Mouse (Mus musculus) mouse embryonic stem cell (cell line): ENCODE data around the gene Ndufc2.

Source experiments
- in situ Hi-C, 2 experiments: fragments of 300-500 bp; cut with MboI; formaldehyde crosslinking; loops; 1 replicate in 1 of 2; 3 replicates in 1 of 2; pipeline ENCODE4 v1.14.3; 2019 to 2020; ENCODE audit warnings: low sequenced_read_pairs in 2 of 2, low pct_unique_long_range_greater_than_20kb in 1 of 2, mixed read lengths in 1 of 2; ENCODE audit not compliant: unreplicated experiment in 1 of 2

Gene Ndufc2

GRCm38 (mm10) chr7:97383496-97384132 lies 16.2 kb upstream of the Ndufc2 start:
- in situ Hi-C loops = no loop called here

GRCm38 (mm10) chr7:97386106-97386805 lies 13.5 kb upstream of the Ndufc2 start:
- in situ Hi-C loops = no loop called here

GRCm38 (mm10) chr7:97386806-97387370 lies 12.9 kb upstream of the Ndufc2 start:
- in situ Hi-C loops = no loop called here

- in situ Hi-C loops = no loop called here
Observed at GRCm38 (mm10) chr7:97387561-97388147, 12.1 kb upstream of the Ndufc2 start.

GRCm38 (mm10) chr7:97388541-97388940 lies 11.3 kb upstream of the Ndufc2 start:
- in situ Hi-C loops = no loop called here

- in situ Hi-C loops = no loop called here
Observed at GRCm38 (mm10) chr7:97391293-97392078, 8.3 kb upstream of the Ndufc2 start.

GRCm38 (mm10) chr7:97392079-97392445 lies 7.7 kb upstream of the Ndufc2 start:
- in situ Hi-C loops = no loop called here

- in situ Hi-C loops = no loop called here
Observed at GRCm38 (mm10) chr7:97394375-97394774, 5.4 kb upstream of the Ndufc2 start.

GRCm38 (mm10) chr7:97398943-97399342 lies 860 bp upstream of the Ndufc2 start:
- in situ Hi-C loops = no loop called here

- in situ Hi-C loops = no loop called here
Observed at GRCm38 (mm10) chr7:97407145-97407544, 7.3 kb downstream of the Ndufc2 start.

GRCm38 (mm10) chr7:97411106-97411505 lies 11.3 kb downstream of the Ndufc2 start:
- in situ Hi-C loops = loop anchor here in 1 of 2 experiments (10.0 kb wide), 1 partner anchor 274 kb away; no protein-coding TSS in a partner anchor

GRCm38 (mm10) chr7:97411575-97411974 lies 11.8 kb downstream of the Ndufc2 start:
- in situ Hi-C loops = loop anchor here in 1 of 2 experiments (10.0 kb wide), 1 partner anchor 273 kb away; no protein-coding TSS in a partner anchor

- in situ Hi-C loops = loop anchor here in 1 of 2 experiments (10.0 kb wide), 1 partner anchor 271 kb away; no protein-coding TSS in a partner anchor
Observed at GRCm38 (mm10) chr7:97413981-97414380, 14.2 kb downstream of the Ndufc2 start.

GRCm38 (mm10) chr7:97414426-97414825 lies 14.6 kb downstream of the Ndufc2 start:
- in situ Hi-C loops = loop anchor here in 1 of 2 experiments (10.0 kb wide), 1 partner anchor 270 kb away; no protein-coding TSS in a partner anchor

- in situ Hi-C loops = loop anchor here in 1 of 2 experiments (10.0 kb wide), 1 partner anchor 270 kb away; no protein-coding TSS in a partner anchor
Observed at GRCm38 (mm10) chr7:97414915-97415687, 15.3 kb downstream of the Ndufc2 start.

- in situ Hi-C loops = loop anchor here in 1 of 2 experiments (10.0 kb wide), 1 partner anchor 268 kb away; no protein-coding TSS in a partner anchor
Observed at GRCm38 (mm10) chr7:97416473-97416872, 16.7 kb downstream of the Ndufc2 start.

- in situ Hi-C loops = loop anchor here in 1 of 2 experiments (10.0 kb wide), 1 partner anchor 268 kb away; no protein-coding TSS in a partner anchor
Observed at GRCm38 (mm10) chr7:97416906-97417777, 17.3 kb downstream of the Ndufc2 start, which contains the start of gene Thrsp. Thrsp (minus strand) TSS chr7:97417730.
